Mouse (Mus musculus) forebrain, embryonic 10.5 days (tissue): ENCODE data around the gene Gpr153. TPM values are rescaled to one million over a fixed set of nuclear protein-coding genes. Genes with fewer than 3 reads are reported as not detected.
A peak's percentile ranks its signal among the peaks of the same experiment; 100 is the strongest.
"Not testable (repeated sequence)": the region's sequence is repeated elsewhere in the genome, so short reads cannot be mapped to it uniquely, and the experiment has no call there.

Experiments used
- DNase-seq: peaks from one replicate; pipeline ENCODE4 v3.0.0-alpha.2; 2017; ENCODE audit warnings: low spot score; ENCODE audit errors: extremely low spot score
- H3K27ac ChIP-seq: fragments of 300-500 bp; sonication (generic); 2 replicates; pipeline ENCODE4 v1.5.1; 2016; ENCODE audit warnings: mild to moderate bottlenecking
- H3K27me3 ChIP-seq: fragments of 300-500 bp; sonication (generic); 2 replicates; pipeline ENCODE4 v1.6.1; 2016; ENCODE audit warnings: mild to moderate bottlenecking; ENCODE audit not compliant: poor library complexity, severe bottlenecking
- H3K36me3 ChIP-seq: fragments of 300-500 bp; sonication (generic); replicated peaks from 2 replicates; pipeline ENCODE4 v1.6.1; 2016; ENCODE audit warnings: mild to moderate bottlenecking, moderate library complexity
- H3K4me1 ChIP-seq: fragments of 300-500 bp; sonication (generic); 2 replicates; pipeline ENCODE4 v1.6.1; 2016
- H3K4me3 ChIP-seq: fragments of 300-500 bp; sonication (generic); 2 replicates; pipeline ENCODE4 v1.5.1; 2016; ENCODE audit warnings: mild to moderate bottlenecking, moderate library complexity
- H3K9me3 ChIP-seq: fragments of 300-500 bp; sonication (generic); 2 replicates; pipeline ENCODE4 v1.6.1; 2016; ENCODE audit warnings: mild to moderate bottlenecking, moderate library complexity
- WGBS: fragments of 180-500 bp; shearing (Covaris S2); methylation state at CpG from one replicate; pipeline ENCODE4 v1.1.7; 2016; 5-methylcytosine and 5-hydroxymethylcytosine counted together
- polyA plus RNA-seq: library from polyadenylated mRNA; unstranded; fragments of >200 nt; fragmentation: Nextera tagmentation; extraction: Ambion mirVana; gene quantifications from 2 replicates; pipeline ENCODE4 v1.2.1, GENCODE M21; 2016

The Gpr153 gene
- polyA plus RNA-seq = 2.5 and 3.0 TPM in 2 replicates

GRCm38 (mm10) chr4:152273621-152274236 is at the start of gene Gpr153:
Gene Gpr153 (plus strand): TSS chr4:152274232.
- H3K4me3 ChIP-seq = peak within 1 kb of the TSS; percentile 73
- no peaks in the 10 kb centered on the region for H3K9me3 ChIP-seq
- peaks cover 61% of the 10 kb centered on the region for H3K27me3 ChIP-seq
- DNase-seq = peak; percentile 64
- H3K4me1 ChIP-seq = peaks cover 52% of the 10 kb centered on the region
- 1% methylated on average over 45 of the region's 48 CpGs for WGBS
- no peaks in the 10 kb centered on the region for H3K36me3 ChIP-seq
- peak within 1 kb of the TSS; percentile 84 for H3K27ac ChIP-seq

GRCm38 (mm10) chr4:152226901-152227486 is 47.0 kb upstream of the Gpr153 start:
- no peaks in the 10 kb centered on the region for H3K9me3 ChIP-seq
- WGBS = 89% methylated on average over 13 of the region's 13 CpGs
- DNase-seq = no peak
- peaks cover 12% of the 10 kb centered on the region for H3K27me3 ChIP-seq
- H3K36me3 ChIP-seq = peaks cover 56% of the 10 kb centered on the region
- no peak overlapping the region for H3K27ac ChIP-seq
- peaks cover 33% of the 10 kb centered on the region for H3K4me1 ChIP-seq
- no peak overlapping the region for H3K4me3 ChIP-seq

- no peak overlapping the region for H3K4me3 ChIP-seq
- peaks cover 49% of the 10 kb centered on the region for H3K36me3 ChIP-seq
- peaks cover 5% of the 10 kb centered on the region; the same call in 1 of the 2 replicates for H3K27me3 ChIP-seq
- DNase-seq = no peak
- H3K9me3 ChIP-seq = no peaks in the 10 kb centered on the region
- no peak overlapping the region for H3K27ac ChIP-seq
- 88% methylated on average over 12 of the region's 12 CpGs for WGBS
- peaks cover 27% of the 10 kb centered on the region for H3K4me1 ChIP-seq
Observed at GRCm38 (mm10) chr4:152227749-152228527, 46.1 kb upstream of the Gpr153 start.

- not testable (repeated sequence) for DNase-seq, H3K27me3 ChIP-seq, H3K4me3 ChIP-seq, H3K9me3 ChIP-seq, H3K27ac ChIP-seq
- Histone ChIP-seq H3K36me3 (peaks cover 36% of the 10 kb centered on the region), H3K4me1 (peaks cover 27% of the 10 kb centered on the region)
- WGBS = 43% methylated on average over 4 of the region's 4 CpGs
Observed at GRCm38 (mm10) chr4:152230331-152230730, 43.7 kb upstream of the Gpr153 start.

- Histone ChIP-seq H3K4me1 (peaks cover 27% of the 10 kb centered on the region), H3K36me3 (peaks cover 43% of the 10 kb centered on the region), H3K9me3 (no peaks in the 10 kb centered on the region), H3K4me3 (no peak overlapping the region), H3K27me3 (no peaks in the 10 kb centered on the region), H3K27ac (no peak overlapping the region)
- no peak for DNase-seq
- WGBS = 91% methylated on average over 7 of the region's 7 CpGs
Observed at GRCm38 (mm10) chr4:152231326-152231725, 42.7 kb upstream of the Gpr153 start.

- Histone ChIP-seq H3K4me1 (peaks cover 27% of the 10 kb centered on the region), H3K36me3 (peaks cover 41% of the 10 kb centered on the region), H3K9me3 (no peaks in the 10 kb centered on the region), H3K27ac (no peak overlapping the region), H3K4me3 (no peak overlapping the region), H3K27me3 (no peaks in the 10 kb centered on the region)
- WGBS = 95% methylated on average over 4 of the region's 4 CpGs
- no peak for DNase-seq
Observed at GRCm38 (mm10) chr4:152232411-152232903, 41.6 kb upstream of the Gpr153 start.

GRCm38 (mm10) chr4:152239974-152240373 is 34.1 kb upstream of the Gpr153 start:
- no peak for DNase-seq
- Histone ChIP-seq H3K36me3 (peaks cover 56% of the 10 kb centered on the region), H3K27ac (no peak overlapping the region), H3K9me3 (no peaks in the 10 kb centered on the region), H3K4me1 (peaks cover 15% of the 10 kb centered on the region), H3K27me3 (no peaks in the 10 kb centered on the region), H3K4me3 (no peak overlapping the region)
- 79% methylated on average over 4 of the region's 4 CpGs for WGBS

- Histone ChIP-seq H3K9me3 (no peaks in the 10 kb centered on the region), H3K4me1 (peaks cover 39% of the 10 kb centered on the region), H3K27ac (no peak overlapping the region), H3K36me3 (peaks cover 32% of the 10 kb centered on the region), H3K27me3 (no peaks in the 10 kb centered on the region), H3K4me3 (no peak overlapping the region)
- 92% methylated on average over 9 of the region's 9 CpGs for WGBS
- no peak for DNase-seq
Observed at GRCm38 (mm10) chr4:152243241-152243891, 30.7 kb upstream of the Gpr153 start.

- peaks cover 39% of the 10 kb centered on the region for H3K4me1 ChIP-seq
- peaks cover 26% of the 10 kb centered on the region for H3K36me3 ChIP-seq
- H3K4me3 ChIP-seq = no peak overlapping the region
- 0 out of 2 replicates have a peak overlapping the region, but pooled peaks have one; percentile 35 for H3K27ac ChIP-seq
- H3K9me3 ChIP-seq = no peaks in the 10 kb centered on the region
- no peaks in the 10 kb centered on the region for H3K27me3 ChIP-seq
- no peak for DNase-seq
- 87% methylated on average over 8 of the region's 8 CpGs for WGBS
Observed at GRCm38 (mm10) chr4:152243969-152244368, 30.1 kb upstream of the Gpr153 start.

GRCm38 (mm10) chr4:152244545-152245522 is 29.2 kb upstream of the Gpr153 start:
- 81% methylated on average over 11 of the region's 11 CpGs for WGBS
- no peaks in the 10 kb centered on the region for H3K27me3 ChIP-seq
- H3K36me3 ChIP-seq = peaks cover 19% of the 10 kb centered on the region
- peak overlapping the region; percentile 35; the same call in 1 of the 2 replicates for H3K27ac ChIP-seq
- H3K4me3 ChIP-seq = no peak overlapping the region
- H3K4me1 ChIP-seq = peaks cover 38% of the 10 kb centered on the region
- H3K9me3 ChIP-seq = no peaks in the 10 kb centered on the region
- DNase-seq = no peak

- H3K4me1 ChIP-seq = peaks cover 35% of the 10 kb centered on the region
- no peak for DNase-seq
- H3K9me3 ChIP-seq = no peaks in the 10 kb centered on the region
- no peak overlapping the region for H3K4me3 ChIP-seq
- H3K27ac ChIP-seq = no peak overlapping the region
- 86% methylated on average over 6 of the region's 6 CpGs for WGBS
- no peaks in the 10 kb centered on the region for H3K27me3 ChIP-seq
- H3K36me3 ChIP-seq = peaks cover 19% of the 10 kb centered on the region
Observed at GRCm38 (mm10) chr4:152246011-152246410, 28.0 kb upstream of the Gpr153 start.
